Mouse (Mus musculus): ENCODE measurements around the gene Acin1.
A peak's percentile ranks its signal among the peaks of the same experiment; 100 is the strongest.

Gene Acin1

GRCm38 (mm10) chr14:54696752-54697151 lies 10.0 kb upstream of the Acin1 start:
- DNase-seq = no peak

- no peak for DNase-seq
Observed at GRCm38 (mm10) chr14:54695042-54695441, 8.3 kb upstream of the Acin1 start.

GRCm38 (mm10) chr14:54687251-54687650 lies 520 bp upstream of the Acin1 start:
- no peak for DNase-seq

GRCm38 (mm10) chr14:54686063-54686521 lies 639 bp downstream of the Acin1 start, which contains the start of gene 1700123O20Rik:
1700123O20Rik (plus strand) TSS chr14:54686216.
- peak in 1 of 2 experiments; percentile 72 for DNase-seq

GRCm38 (mm10) chr14:54685471-54685870 lies 1.3 kb downstream of the Acin1 start:
- DNase-seq = no peak

GRCm38 (mm10) chr14:54682396-54682795 lies 4.3 kb downstream of the Acin1 start:
- DNase-seq = no peak

GRCm38 (mm10) chr14:54678657-54679304 lies 8.0 kb downstream of the Acin1 start:
- DNase-seq = no peak

- no peak for DNase-seq
Observed at GRCm38 (mm10) chr14:54676290-54676689, 10.4 kb downstream of the Acin1 start.

- no peak for DNase-seq
Observed at GRCm38 (mm10) chr14:54674317-54674716, 12.4 kb downstream of the Acin1 start.

- peak; percentile 74 to 77 for DNase-seq
Observed at GRCm38 (mm10) chr14:54669381-54669780, 17.4 kb downstream of the Acin1 start.

- DNase-seq = no peak
Observed at GRCm38 (mm10) chr14:54664477-54665222, 22.1 kb downstream of the Acin1 start.

GRCm38 (mm10) chr14:54660009-54660408 lies 26.7 kb downstream of the Acin1 start:
- DNase-seq = peak; percentile 34 to 37

GRCm38 (mm10) chr14:54653496-54653895 lies 33.2 kb downstream of the Acin1 start:
- DNase-seq = peak; percentile 79 to 83

- no peak for DNase-seq
Observed at GRCm38 (mm10) chr14:54652787-54653186, 33.9 kb downstream of the Acin1 start.

GRCm38 (mm10) chr14:54651556-54651955 lies 35.2 kb downstream of the Acin1 start:
- no peak for DNase-seq

GRCm38 (mm10) chr14:54650621-54651454 lies 35.9 kb downstream of the Acin1 start:
- peak; percentile 87 to 90 for DNase-seq

GRCm38 (mm10) chr14:54647900-54648299 lies 38.8 kb downstream of the Acin1 start:
- DNase-seq = no peak

- DNase-seq = peak in 1 of 2 experiments; percentile 29
Observed at GRCm38 (mm10) chr14:54646898-54647636, 39.7 kb downstream of the Acin1 start.

- DNase-seq = no peak
Observed at GRCm38 (mm10) chr14:54646455-54646854, 40.3 kb downstream of the Acin1 start.

- DNase-seq = no peak
Observed at GRCm38 (mm10) chr14:54644294-54644693, 42.4 kb downstream of the Acin1 start.

GRCm38 (mm10) chr14:54643011-54643410 lies 43.7 kb downstream of the Acin1 start:
- no peak for DNase-seq

GRCm38 (mm10) chr14:54642224-54642944 lies 44.3 kb downstream of the Acin1 start:
- no peak for DNase-seq
